Mouse (Mus musculus): ENCODE results near the gene Cdc20b.

DNA sequence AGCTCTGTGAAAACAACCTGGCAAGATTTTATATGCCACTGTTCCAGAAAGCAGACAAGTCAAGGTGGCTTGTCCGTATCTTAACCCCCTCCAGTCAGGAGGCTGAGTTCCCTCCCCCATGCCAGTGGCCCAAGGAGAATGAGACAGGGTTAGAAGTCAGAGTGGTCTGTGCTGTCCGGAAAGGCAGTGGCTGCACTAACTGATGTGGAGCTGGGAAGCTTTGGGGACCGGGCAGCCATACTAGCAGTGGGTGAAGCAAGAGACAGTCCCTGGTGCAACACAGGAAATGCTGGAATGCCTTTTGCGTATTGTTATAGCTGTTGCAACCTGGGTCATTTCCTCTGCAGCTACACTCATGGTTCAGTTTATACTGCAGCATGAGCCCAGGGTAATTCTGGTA is 44.6 kb upstream of the Cdc20b start:
- TF ChIP-seq CTCF (IDR thresholded peaks at IDR 0.05; ENCODE audit: control insufficient read depth, insufficient read depth, low read length), result no peak
- no peak for TF ChIP-seq POLR2A (IDR thresholded peaks at IDR 0.05; ENCODE audit: borderline replicate concordance, control insufficient read depth, low read depth, low read length)
